Mouse (Mus musculus) embryo, embryonic 11 days (tissue): Measurements from ENCODE around the gene Icos.

Experiments used
- DNase-seq: peaks from one replicate; pipeline ENCODE4 v3.0.0-alpha.2; 2015

Gene Icos

GRCm38 (mm10) chr1:60967521-60967920 is 10.2 kb upstream of the Icos start:
- DNase-seq, result no peak

DNA sequence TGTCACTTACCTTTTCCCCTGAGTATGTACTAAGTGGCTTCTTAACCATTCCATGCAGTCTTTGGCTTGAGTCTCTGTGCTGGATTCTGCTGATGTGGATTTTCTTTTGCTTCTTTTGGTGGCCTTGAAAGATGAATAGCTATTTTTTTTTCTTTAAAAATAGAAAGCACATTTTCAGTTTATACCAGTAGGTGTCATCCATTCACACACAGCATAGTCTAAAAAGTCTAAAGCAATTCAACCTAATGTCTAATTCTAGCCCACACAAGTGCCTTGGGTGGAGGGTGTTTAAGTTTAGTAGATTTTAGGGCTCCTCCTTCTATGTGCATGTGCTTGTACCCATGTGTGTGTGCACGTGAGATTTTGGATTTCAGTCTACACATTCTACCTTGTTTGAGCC is 6.9 kb upstream of the Icos start:
- DNase-seq, result no peak

- DNase-seq, result no peak
Observed at GRCm38 (mm10) chr1:60974221-60974620, 3.5 kb upstream of the Icos start.

DNA sequence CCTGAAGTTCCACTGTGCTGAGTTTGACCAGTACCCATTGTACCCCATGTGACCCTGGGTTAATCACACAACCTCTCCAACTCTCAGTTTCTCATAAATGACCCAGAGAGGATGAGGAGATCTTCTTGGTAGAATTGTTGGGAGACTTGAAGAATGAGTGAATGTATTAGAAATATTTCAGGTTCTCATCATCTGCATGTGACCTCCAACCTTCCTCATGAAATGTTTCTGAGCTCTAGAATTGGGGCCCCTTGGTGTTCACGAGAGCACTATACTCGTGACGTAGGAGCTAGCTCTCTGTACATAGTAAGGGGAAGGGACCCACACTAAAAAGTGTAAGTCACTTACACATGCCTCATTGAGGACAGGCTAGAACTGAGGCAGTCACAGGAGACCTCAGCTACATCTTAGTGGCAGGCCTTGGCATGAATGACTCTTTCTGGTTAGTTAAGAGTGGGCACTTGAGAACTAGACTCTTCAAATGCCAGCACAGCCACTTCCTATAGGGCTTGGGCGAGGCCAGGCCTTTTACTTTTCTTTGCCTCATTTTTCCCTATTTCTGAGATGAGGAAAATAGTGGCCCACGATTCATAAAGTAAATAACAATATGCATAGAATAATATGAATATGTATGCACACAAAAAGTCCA is 2.0 kb upstream of the Icos start:
- no peak for DNase-seq

GRCm38 (mm10) chr1:60979126-60979842 is 1.6 kb downstream of the Icos start:
- no peak for DNase-seq

- no peak for DNase-seq
Observed at GRCm38 (mm10) chr1:60979843-60980235, 2.1 kb downstream of the Icos start.

- no peak for DNase-seq
Observed at GRCm38 (mm10) chr1:60985075-60985474, 7.3 kb downstream of the Icos start.

DNA sequence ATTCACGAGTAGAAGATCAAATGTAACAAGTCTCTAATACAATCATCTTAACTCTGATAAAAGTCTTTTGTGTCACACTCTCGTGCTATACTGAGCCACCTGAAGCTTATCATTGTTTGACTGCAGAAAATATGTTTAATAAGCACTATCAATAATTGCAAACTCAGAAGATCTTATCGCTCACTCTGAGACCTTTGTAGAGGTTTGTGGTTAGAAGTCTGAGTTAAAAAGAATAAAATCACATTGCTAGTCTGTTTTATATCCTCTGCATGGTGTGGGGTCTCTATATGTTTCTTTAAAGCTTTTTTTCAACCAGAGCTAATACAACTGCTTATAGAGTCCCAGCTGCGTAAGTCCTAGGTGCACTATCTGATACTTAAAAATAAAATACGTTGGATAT is 8.4 kb downstream of the Icos start:
- DNase-seq, result no peak

- DNase-seq, result no peak
Observed at GRCm38 (mm10) chr1:60989086-60989485, 11.4 kb downstream of the Icos start.

DNA sequence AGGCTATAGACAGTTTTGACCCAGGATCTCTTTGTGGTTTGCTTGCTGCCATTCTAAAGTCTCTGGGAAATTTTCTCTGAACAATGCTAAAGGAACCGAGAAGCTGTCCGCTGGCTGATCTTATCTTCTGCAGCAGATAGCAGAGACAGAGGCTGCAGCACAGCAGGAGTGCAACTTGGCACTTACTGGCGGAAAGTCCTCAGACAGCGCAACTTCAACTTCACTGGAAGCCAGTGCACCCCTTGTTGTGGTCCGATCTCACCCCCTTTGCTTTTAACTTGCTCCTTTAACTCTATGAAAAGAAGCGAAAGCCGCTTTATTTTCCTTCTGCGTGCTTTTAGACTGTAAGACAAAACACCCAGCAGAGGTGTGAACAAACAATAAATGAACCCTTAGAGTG is 12.6 kb downstream of the Icos start:
- no peak for DNase-seq

DNA sequence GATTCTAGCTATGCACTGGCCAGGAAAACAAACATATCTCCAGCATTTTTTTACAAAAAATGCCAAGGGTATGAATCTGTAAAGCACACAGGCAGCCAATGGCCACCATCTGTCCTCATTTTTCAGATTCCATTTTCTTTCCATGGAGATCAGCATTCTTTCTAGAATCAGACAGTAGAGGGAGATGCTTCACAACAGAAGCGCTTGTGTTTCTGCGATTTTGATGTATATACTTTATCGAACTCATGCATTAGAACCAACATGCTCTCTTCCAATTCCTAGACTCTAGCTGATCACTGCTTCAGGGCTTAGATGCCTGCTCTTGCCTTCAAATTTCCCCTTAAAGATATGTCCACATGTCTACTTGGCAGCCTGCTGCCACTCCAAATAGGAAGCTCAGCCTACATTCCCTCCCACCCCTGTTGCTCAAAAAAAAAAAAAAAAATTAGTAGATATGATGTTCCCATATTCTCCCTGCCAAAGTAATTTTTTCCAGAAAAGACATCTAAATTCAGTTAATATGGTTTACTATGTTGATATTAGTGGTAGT is 20.4 kb downstream of the Icos start:
- DNase-seq, result no peak

GRCm38 (mm10) chr1:60998689-60999088 is 21.0 kb downstream of the Icos start:
- DNase-seq, result no peak

GRCm38 (mm10) chr1:61001786-61002354 is 24.1 kb downstream of the Icos start:
- DNase-seq, result no peak

- no peak for DNase-seq
Observed at GRCm38 (mm10) chr1:61006229-61006628, 28.5 kb downstream of the Icos start.

GRCm38 (mm10) chr1:61007516-61007915 is 29.8 kb downstream of the Icos start:
- DNase-seq, result no peak

- DNase-seq, result no peak
Observed at GRCm38 (mm10) chr1:61016578-61017118, 38.9 kb downstream of the Icos start.

DNA sequence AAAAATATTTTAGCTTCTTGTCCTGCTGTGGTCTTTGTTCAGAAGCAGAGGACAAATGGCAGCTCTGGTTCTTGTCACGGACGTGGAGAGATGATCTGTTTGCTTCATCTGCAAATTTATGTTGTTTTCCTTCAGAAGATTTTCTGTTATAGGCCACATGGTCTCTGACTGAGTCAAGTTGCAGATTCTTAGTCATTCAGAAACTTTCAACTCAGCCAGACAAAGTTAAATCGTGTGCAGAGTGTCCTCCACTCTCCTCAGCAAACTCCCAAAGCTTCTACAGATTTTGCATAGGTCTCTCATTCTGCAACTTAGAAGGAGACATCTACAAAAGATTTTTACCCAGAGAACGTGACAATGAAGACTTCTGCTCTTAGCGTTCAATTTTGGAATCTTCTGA is 49.0 kb downstream of the Icos start:
- no peak for DNase-seq

GRCm38 (mm10) chr1:61027519-61027918 is 49.8 kb downstream of the Icos start:
- DNase-seq, result no peak

- no peak for DNase-seq
Observed at GRCm38 (mm10) chr1:61029919-61030318, 52.2 kb downstream of the Icos start.

DNA sequence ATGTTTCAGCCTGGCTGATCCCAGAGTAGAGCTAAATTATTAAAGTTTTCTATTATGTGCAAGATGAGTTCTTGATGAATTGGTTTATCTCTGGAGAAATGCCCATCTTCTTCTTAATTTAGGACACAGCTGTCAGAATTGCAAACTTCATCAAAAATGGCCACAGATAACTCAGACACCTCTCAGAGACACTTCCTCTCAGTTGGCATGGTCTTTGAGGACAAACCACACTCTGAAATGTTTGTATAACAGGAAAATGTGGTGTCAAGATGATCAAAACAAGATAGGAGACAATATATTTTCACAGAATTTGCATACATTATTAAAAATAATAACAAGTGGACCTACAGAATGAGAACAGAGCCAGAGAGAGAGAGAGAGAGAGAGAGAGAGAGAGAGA is 52.8 kb downstream of the Icos start:
- DNase-seq, result no peak

- no peak for DNase-seq
Observed at GRCm38 (mm10) chr1:61035270-61035669, 57.5 kb downstream of the Icos start.

GRCm38 (mm10) chr1:61038223-61038622 is 60.5 kb downstream of the Icos start:
- no peak for DNase-seq

- DNase-seq, result no peak
Observed at GRCm38 (mm10) chr1:61039310-61039709, 61.6 kb downstream of the Icos start.

GRCm38 (mm10) chr1:61040401-61040800 is 62.7 kb downstream of the Icos start:
- no peak for DNase-seq
